Mouse (Mus musculus) right cerebral cortex, postnatal 10 days (tissue): ENCODE measurements at regions not wholly inside any gene's neighbourhood (a gene's known extent, or its start where the extent isn't known, plus 50 kb on each side); places are given as distances from the start of the nearest gene placed in this dataset.

ENCODE experiments used
- DNase-seq, 2 experiments: peaks; one replicate each; pipeline ENCODE4 v3.0.0; 2021; ENCODE audit warnings: low spot score in 2 of 2

DNA sequence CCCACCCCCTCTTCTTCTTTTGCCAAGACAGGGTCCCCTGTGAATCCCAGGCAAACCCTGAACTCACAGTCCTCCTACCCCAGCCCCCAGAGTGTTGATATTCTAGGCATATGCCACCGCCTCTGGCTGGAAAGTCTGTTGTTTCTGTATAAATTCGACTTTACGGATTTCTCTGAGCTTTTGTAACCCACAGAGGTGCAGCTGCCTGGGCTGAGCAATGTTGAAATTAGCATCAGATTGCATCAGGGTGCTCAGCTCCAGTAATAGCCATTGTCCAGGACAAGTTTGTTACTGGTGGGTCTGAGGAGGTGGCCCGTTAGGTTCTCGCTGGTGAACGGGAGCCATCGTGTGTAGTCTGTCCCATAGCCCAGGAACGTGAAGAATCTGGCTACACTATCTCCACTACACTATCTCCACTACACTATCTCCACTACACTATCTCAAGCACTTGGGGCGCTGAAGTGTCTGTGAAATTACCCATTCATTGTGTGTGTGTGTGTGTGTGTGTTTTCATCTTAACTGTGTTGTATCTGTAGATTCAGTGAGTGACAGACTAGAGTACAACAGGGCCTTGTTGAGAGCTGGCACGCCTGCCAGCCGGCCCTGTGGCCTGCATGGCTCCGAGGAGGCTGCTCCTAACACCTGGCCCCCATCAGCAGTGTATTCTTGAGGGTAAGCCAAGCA lies 92.4 kb upstream of the Hnrnpk start:
- DNase-seq: no peak

DNA sequence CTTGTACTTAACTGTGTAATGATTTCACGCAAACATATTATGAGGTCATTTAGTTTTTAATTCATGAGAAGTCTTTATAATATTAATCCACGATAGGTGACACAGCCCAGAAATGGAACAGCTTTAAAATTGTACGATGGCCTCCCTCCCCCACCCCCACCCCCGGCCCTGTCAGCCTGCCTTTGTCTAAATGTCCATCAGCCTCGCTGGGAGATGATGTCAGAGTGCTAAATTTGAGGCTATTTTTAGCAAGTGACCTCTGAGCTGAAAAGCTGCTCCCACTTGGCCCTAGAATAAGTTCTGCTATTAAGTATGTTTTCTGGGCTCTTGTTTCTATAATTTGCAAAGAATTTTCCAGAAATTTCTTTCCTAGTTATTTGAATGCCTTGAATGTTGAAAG lies 91.6 kb upstream of the Hnrnpk start:
- DNase-seq: no peak

- no peak for DNase-seq
Measured at GRCm38 (mm10) chr13:58490829-58491228, 87.7 kb upstream of the Hnrnpk start.

GRCm38 (mm10) chr13:58485011-58485410 lies 81.9 kb upstream of the Hnrnpk start:
- DNase-seq: peak in 1 of 2 experiments; percentile 33

DNA sequence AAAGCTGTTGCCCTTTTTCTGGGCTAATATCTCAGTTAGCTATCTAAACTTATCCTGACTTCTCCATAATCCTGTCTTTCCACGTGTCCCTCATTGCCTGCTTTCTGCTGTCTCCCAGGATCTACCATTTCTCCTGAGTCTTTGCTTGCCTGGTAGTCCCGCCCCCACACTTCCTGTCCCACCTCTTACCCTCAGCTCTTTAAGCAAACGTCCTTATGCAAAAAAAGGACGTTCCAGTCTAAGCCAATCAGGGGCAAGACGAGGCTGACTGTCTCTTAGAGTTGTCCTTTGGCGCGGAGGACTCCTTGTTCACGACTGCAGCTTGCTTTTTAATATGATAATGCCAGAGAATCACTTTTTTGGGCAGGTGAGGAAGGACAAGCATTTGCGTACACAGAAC lies 79.6 kb upstream of the Hnrnpk start:
- DNase-seq: no peak

GRCm38 (mm10) chr13:58480928-58481598 lies 77.9 kb upstream of the Hnrnpk start:
- no peak for DNase-seq

GRCm38 (mm10) chr13:58480388-58480927 lies 77.3 kb upstream of the Hnrnpk start:
- DNase-seq: no peak

DNA sequence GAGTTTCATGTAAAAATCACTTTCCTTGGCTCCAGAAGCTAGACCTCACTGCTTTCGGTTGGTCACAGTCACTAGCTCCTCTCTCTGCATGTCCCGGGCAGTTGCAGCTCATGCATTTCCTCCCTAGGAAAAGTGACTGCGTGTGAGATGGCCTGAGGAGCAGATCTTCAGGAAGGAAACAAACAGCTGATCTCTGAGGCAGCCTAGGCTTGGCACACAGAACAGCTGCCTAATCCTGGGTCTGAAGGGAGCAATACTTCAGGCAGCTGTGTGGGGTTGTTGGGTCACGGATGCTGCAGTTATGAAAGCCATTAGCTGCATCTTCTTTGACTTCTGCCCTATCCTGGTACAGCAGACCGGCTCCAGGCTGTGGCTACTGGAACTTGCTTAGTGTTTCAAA lies 75.3 kb upstream of the Hnrnpk start:
- DNase-seq: no peak

DNA sequence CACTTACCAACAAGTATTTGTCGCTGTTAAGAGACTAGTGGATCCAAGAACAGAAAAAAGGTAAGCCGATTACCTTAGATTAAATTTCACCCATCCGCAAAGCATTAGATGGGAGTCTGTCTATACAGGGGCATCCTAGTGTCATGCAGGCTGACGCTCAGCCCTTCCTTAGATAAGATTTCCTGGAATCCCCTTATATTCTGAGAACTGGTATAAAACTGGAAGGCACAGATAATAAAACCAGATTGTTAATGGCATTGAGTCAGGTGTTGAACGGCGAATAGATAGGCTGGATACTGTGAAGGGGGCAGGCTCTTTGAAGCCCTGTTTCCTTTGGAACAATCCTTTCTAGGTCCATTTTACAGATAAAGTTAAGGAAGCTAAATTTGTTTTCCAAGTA lies 74.1 kb upstream of the Hnrnpk start:
- no peak for DNase-seq

- no peak for DNase-seq
Measured at GRCm38 (mm10) chr13:58476033-58476830, 73.1 kb upstream of the Hnrnpk start.

GRCm38 (mm10) chr13:58475495-58475894 lies 72.4 kb upstream of the Hnrnpk start:
- no peak for DNase-seq

GRCm38 (mm10) chr13:58472455-58472854 lies 69.3 kb upstream of the Hnrnpk start:
- DNase-seq: peak in 1 of 2 experiments; percentile 44

- no peak for DNase-seq
Measured at GRCm38 (mm10) chr13:58471704-58472103, 68.6 kb upstream of the Hnrnpk start.

- DNase-seq: no peak
Measured at GRCm38 (mm10) chr13:58469731-58470130, 66.6 kb upstream of the Hnrnpk start.

DNA sequence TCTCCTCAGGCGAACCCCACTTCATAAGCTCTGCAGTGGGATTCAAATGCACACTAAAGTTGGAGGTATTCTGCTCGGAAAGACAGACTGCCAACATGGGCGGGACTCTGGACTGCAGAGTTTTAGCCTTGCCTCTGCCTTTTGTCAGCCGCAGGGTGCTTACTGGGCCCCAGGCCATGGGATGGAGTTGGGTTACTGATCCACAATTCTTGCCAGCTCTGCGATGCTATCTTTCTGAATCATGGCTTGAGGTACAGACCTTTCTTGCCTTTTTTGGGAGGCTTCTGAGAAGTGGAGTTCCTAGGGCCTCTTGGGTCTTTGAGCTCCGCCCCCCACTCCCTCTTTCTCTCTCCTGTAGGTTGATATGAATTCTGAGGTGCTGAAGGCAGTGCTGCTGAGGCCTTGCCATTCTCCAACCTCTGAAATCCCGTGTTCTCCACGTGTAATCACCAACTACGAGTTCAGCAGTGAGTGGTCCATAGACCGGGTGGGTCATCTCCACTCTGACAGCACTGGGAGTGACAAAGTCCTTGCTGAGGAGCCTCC lies 64.0 kb upstream of the Hnrnpk start:
- DNase-seq: no peak

DNA sequence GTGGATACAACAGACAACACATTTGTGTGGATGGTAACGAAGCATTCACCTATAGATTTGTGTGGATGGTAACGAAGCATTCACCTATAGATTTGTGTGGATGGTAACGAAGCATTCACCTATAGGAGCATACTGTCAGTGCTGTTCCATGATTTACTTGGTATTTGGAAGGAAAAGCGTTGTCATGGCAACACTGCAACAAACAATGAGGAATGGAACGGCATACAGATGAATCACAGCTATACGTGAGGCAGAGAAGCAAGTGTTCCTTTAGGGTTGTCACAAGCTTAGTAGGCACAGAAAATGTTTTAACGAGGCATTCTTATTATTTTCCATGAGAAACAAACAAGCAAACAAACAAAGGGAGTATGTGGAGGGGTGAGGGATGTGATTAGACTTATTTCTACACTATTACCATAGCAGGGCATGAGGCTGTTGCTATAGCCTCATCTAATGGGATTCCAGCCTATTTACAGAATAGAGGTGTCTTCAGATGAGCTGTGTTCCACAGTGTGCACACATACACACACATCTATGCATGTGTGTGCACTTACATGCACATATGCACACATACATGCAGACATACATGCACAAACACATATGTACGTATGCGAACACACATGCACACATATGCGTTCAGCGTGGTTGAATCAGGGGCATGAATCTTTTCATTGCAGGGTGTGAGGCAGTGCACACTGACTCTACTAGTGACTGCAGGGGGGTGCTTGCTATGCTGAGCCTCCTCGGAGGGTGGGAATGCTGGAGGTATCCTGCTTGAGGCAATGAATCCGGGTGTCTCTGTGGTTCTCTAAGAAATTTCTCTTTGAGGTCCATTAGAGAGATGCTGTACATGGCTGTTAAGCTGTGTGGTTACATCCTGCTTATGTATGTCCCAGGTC lies 62.3 kb upstream of the Hnrnpk start:
- DNase-seq: peak; percentile 44 to 66
